Mouse (Mus musculus): ENCODE results near the gene Asah2.

DNA sequence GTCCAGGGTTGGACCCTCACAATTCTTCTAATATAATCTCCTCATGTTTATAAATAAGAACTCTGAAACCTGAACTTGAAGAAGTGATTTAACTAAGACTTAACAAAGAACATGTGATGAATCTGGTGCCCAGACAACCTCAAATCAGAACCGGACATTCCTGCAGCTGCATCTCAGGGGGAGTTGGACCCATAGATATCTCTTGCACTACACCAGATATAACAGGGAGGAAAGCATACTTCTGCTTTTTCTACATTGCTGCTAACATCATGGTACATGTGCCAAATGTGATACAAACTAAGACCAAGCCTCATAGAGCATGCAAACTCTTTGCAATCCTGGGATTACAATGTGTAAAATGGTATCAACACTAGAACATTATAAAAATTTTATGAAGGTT, 51.8 kb downstream of the Asah2 start:
- TF ChIP-seq CTCF (IDR thresholded peaks at IDR 0.05; ENCODE audit: borderline replicate concordance, insufficient read depth, low read depth, low read length), result no peak
- no peak for TF ChIP-seq POLR2A (IDR thresholded peaks at IDR 0.05; ENCODE audit: borderline replicate concordance, insufficient read depth, low read length)

Measured in cerebellum, adult 2 months (tissue).